Mouse (Mus musculus) cerebellum, adult 2 months (tissue): ENCODE measurements at regions not wholly inside any gene's neighbourhood (a gene's known extent, or its start where the extent isn't known, plus 50 kb on each side); places are given as distances from the start of the nearest gene placed in this dataset.

Experiments used
- CTCF ChIP-seq: fragments of 200-500 bp; IDR thresholded peaks from 2 replicates; pipeline ENCODE4 v1.5.1; 2011; ENCODE audit warnings: low read depth, mild to moderate bottlenecking, control low read depth, low read length, moderate library complexity, borderline replicate concordance; ENCODE audit not compliant: insufficient read depth
- POLR2A ChIP-seq: fragments of 200-500 bp; IDR thresholded peaks from 2 replicates; pipeline ENCODE4 v1.6.1; 2011; ENCODE audit warnings: low read length, control low read depth, borderline replicate concordance; ENCODE audit not compliant: insufficient read depth

DNA sequence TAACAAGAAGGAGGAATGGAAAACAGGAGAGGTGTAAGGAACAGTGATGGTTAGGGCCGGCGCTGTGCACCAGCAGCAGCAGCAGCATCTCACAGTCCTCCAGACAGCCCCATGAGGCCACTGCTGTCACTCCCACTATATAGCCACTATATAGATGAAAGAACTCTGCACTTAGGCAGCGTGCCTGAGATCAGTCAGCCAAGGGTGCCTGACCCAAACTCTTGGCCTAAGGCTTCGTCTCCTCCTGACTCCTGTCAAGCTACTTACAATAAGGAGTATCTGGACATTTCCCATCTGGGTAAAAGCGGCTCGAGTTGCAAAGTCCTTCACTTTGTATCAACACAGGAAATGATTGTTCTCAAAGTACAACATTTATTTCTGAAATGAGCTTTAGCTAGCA, 100.8 kb upstream of the Selenok start:
- TF ChIP-seq POLR2A: no peak
- no peak for TF ChIP-seq CTCF
